Mouse (Mus musculus) embryonic stem cell, embryonic (primary cell): ENCODE measurements around the gene Tm4sf20.

Source experiments
- CTCF ChIA-PET, 4 experiments: fragments of 300-600 bp in 2 of 4; fragments of 350-600 bp in 2 of 4; sonication (Branson Sonifier 250); formaldehyde crosslinking; loops; one replicate each; lab custom pipeline; 2022; ENCODE audit warnings: inconsistent platforms in 2 of 4; lab: Charles Lee
- POLR2A ChIA-PET, 4 experiments: fragments of 300-600 bp in 2 of 4; fragments of 350-600 bp in 2 of 4; sonication (Branson Sonifier 250); formaldehyde crosslinking; loops; one replicate each; lab custom pipeline; 2022; ENCODE audit warnings: antibody characterized with exemption in 4 of 4, inconsistent platforms in 1 of 4; lab: Charles Lee

Gene Tm4sf20

GRCm38 (mm10) chr1:82746408-82746807, 21.9 kb downstream of the Tm4sf20 start:
- POLR2A ChIA-PET: no interaction called here
- CTCF ChIA-PET: no interaction called here

- CTCF ChIA-PET: no interaction called here
Observed at GRCm38 (mm10) chr1:82743962-82744361, 24.3 kb downstream of the Tm4sf20 start.

GRCm38 (mm10) chr1:82741539-82741938, 26.7 kb downstream of the Tm4sf20 start:
- CTCF ChIA-PET: no interaction called here
- POLR2A ChIA-PET: interaction anchor here in 1 of 4 experiments (1.5 to 2.3 kb wide), 2 partner anchors 15 to 28 kb away, joined by 3 to 4 read pairs; no protein-coding TSS in a partner anchor

More at GRCm38 (mm10) chr1:82743962-82744361, 24.3 kb downstream of the Tm4sf20 start:
- POLR2A ChIA-PET: interaction anchor here in 1 of 4 experiments (2.3 kb wide), 1 partner anchor 26 kb away, joined by 4 read pairs; no protein-coding TSS in a partner anchor

GRCm38 (mm10) chr1:82738066-82738465, 30.2 kb downstream of the Tm4sf20 start:
- ChIA-PET POLR2A (no interaction called here), CTCF (no interaction called here)

GRCm38 (mm10) chr1:82733357-82733756, 34.9 kb downstream of the Tm4sf20 start:
- CTCF ChIA-PET: no interaction called here
- POLR2A ChIA-PET: no interaction called here

GRCm38 (mm10) chr1:82726482-82726881, 41.8 kb downstream of the Tm4sf20 start:
- ChIA-PET CTCF (no interaction called here), POLR2A (interaction anchor here in 2 of 4 experiments (0.7 to 0.8 kb wide), 2 partner anchors 38 to 339 kb away, joined by 3 to 5 read pairs; no protein-coding TSS in a partner anchor)

- CTCF ChIA-PET: no interaction called here
Observed at GRCm38 (mm10) chr1:82725875-82726185, 42.4 kb downstream of the Tm4sf20 start.

GRCm38 (mm10) chr1:82725026-82725874, 43.0 kb downstream of the Tm4sf20 start:
- POLR2A ChIA-PET: interaction anchor here in 3 of 4 experiments (0.6 to 0.7 kb wide), 4 partner anchors 144 to 715 kb away, joined by 3 to 5 read pairs (median 4); no protein-coding TSS in a partner anchor
- CTCF ChIA-PET: interaction anchor here in 1 of 4 experiments (1.3 kb wide), 1 partner anchor 37 kb away, joined by 3 read pairs; no protein-coding TSS in a partner anchor

More at GRCm38 (mm10) chr1:82725875-82726185, 42.4 kb downstream of the Tm4sf20 start:
- POLR2A ChIA-PET: interaction anchor here in 3 of 4 experiments (0.6 to 0.8 kb wide), 6 partner anchors 39 to 716 kb away, joined by 3 to 5 read pairs (median 4); no protein-coding TSS in a partner anchor

GRCm38 (mm10) chr1:82724339-82725025, 43.8 kb downstream of the Tm4sf20 start, which contains the start of gene Mff:
Gene Mff, plus strand, starts transcription at chr1:82724890.
- ChIA-PET CTCF (interaction anchor here in 1 of 4 experiments (1.3 kb wide), 1 partner anchor 38 kb away, joined by 3 read pairs; no protein-coding TSS in a partner anchor), POLR2A (interaction anchor here in 2 of 4 experiments (0.6 to 0.7 kb wide), 2 partner anchors 35 to 260 kb away, joined by 4 to 5 read pairs; no protein-coding TSS in a partner anchor)

- ChIA-PET CTCF (no interaction called here), POLR2A (no interaction called here)
Observed at GRCm38 (mm10) chr1:82717816-82718512, 50.3 kb downstream of the Tm4sf20 start.
